Mouse (Mus musculus): ENCODE results near the gene Elf2. TPM values are rescaled to one million over a fixed set of nuclear protein-coding genes. Genes with fewer than 3 reads are reported as not detected.

Gene Elf2
- total RNA-seq, 2 experiments from 2014 or later, result 44.3 to 46.1 TPM

DNA sequence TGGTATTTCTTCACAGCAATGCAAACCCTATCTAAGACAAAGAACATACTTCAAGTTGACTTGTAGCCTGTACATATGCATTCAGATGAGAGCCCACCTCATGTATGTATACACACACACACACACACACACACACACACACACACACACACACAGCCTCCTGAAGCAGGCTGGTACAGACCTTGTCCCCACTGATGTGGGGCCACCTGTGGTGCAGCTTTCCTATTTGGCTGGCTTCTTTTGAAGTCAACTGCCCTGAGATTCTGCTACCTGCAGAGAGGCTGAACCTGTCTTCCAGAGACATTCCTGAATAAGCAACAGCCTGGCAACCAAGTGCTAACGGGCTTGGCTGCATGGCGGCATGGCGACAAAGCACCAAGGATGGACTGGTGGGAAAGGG, 130.0 kb downstream of the Elf2 start:
- no peak for DNase-seq

DNA sequence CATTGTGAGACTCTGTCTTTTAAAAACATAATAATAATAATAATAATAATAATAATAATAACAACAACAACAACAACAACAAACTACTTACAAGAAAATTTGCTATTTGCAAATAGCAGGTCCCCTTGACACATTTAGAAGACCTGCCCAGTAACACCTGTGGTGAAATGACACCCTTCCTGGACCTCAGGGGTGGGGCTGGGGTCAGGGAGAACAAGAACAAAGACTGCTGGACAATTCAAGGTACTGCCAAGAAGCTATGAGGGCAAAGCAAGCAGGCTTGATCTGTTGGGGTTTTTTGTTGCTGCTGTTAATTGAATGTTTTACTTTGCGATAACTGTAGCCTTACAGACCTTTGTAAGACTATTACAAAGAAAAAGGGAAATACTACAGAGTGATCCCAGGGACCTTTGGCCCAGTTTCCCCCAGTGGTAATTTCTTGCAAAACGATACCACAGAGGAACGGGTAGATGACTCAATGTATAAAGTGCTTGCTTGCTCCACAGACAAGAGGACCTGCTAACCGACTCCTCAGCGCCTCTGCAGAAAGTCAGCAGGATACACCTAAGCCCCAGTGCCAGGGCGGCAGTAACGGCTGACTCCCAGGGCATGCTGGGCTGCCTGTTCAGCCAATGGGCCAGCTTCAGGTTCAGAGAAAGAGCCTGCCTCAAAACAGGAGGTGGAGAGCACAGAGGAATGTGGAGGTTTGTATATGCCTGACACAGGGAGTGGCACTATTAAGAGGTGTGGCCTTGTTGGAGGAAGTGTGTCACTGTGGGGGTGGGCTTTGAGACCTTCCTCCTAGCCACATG, 130.8 kb downstream of the Elf2 start:
- DNase-seq, result no peak

DNA sequence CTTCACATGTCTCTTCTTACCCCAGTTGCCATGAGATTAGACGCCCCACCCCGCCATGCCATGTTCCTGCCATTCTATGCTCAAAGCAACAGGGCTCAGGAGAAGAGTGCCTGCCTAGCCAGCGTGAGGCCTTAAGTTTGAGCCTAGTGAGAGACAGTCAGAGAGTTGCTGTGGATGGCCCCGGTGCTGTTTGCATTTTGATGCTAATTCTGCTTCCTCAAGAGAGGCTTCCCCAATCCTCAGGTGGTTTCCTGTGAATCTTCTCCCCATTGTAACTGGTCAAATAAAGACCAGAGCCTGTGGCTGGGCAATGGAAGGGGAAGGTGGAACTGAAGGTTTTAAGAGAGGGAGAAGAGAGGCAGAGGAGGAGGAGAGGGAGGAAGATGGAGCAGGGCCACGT, 131.8 kb downstream of the Elf2 start:
- no peak for DNase-seq

DNA sequence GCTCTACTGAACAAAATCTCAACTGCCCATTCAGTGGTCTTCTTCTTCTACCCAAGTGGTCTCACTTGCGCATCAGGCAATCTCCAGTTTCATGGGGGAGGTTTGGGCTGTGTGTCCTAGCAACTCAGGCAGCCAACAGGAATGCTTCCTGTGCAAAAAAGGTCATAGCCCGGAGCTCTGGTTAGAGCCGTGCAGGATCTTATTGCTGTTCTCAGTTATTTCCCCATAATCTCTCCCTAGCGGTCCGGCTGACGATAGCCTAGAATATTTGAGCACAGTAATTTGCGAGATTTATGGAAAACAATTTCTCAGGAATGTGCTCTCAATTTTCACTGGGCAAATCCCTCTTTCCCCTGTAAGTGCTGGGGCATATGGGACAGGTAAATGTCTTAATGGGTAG, 133.9 kb downstream of the Elf2 start:
- DNase-seq, result no peak

DNA sequence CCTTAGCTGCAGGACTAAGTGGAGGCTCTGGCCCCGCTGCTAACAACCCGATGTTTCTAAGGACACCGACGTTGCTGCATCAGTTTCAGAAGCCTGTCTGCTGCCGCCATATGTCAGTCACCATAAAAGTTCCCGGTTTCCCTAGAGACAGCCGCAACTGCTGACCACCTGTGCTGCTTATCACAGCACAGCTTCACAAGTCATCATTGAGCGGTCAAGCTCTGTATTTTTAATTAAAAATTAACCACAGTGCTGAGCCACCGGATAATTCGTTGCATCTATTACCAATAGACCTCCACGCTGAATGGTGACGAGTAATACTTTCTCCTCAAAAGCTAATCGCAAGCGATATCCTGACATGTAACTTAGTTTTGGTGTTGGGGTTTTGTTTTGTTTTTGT, 135.6 kb downstream of the Elf2 start:
- no peak for DNase-seq

DNA sequence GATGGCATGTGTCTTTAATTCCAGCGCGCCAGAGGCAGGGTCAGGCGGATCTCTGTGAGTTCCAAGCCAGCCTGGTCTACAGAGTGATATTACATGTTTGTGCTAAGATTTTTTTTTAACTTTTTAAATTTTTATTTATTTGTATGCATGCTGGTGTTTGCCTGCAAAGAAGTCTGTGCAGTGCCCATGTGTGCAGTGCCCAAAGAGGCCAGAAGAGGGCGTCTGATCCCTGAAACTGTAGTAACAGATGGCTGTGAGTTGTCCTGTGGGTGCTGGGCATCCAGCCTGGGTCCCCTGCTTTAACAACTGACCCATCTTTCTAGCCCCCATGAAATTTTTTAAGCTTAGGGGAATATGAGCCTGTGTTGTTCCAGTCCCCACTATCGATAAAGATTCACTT, 136.0 kb downstream of the Elf2 start:
- DNase-seq, result no peak

DNA sequence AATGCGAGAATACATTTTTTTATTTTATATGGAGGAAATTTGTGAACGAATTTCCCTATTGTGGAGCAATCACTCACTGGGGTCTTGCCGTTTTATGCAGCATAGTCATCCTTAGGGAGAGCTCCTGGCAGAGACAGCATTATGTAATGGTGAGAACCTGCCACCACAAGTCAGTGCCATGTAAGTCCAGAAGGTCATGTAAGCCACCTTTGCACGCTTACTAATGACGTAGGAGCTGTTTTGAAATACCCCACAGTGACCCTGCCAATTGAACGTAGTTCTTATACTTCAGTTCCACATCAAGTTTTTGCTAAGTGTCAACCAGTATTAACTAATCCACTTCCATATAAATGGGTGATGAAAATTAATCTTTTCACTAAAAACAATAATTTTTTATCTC, 136.6 kb downstream of the Elf2 start:
- no peak for DNase-seq

Small RNA genes lying within 50 kb of the gene (microRNA-seq; reads per million reads assigned to microRNA genes)
- gene Gm24282 (ENCODE audit: borderline replicate concordance in 2 of 2), result 0 reads per million in 2 experiments

Other genes with a start within 250 kb of the Elf2 start
- 10 to 100 TPM; 23.0 to 29.3 TPM for gene Noct, start 116.2 kb downstream of the Elf2 start, total RNA-seq (2021)
- not detected for gene Mgarp, start 56.1 kb upstream of the Elf2 start, total RNA-seq (2021)
- 1,000 to 10,000 TPM; 1,156 to 1,193 TPM for gene Ndufc1, start 68.3 kb upstream of the Elf2 start, total RNA-seq (2021)
- 10 to 100 TPM; 39.6 to 48.4 TPM for gene Naa15, start 74.5 kb upstream of the Elf2 start, total RNA-seq (2021)
- gene Rab33b, start 143.3 kb upstream of the Elf2 start, total RNA-seq (2021), result 1 to 10 TPM; 7.3 to 8.3 TPM
- 100 to 1,000 TPM; 131 to 158 TPM for gene Setd7, start 220.2 kb upstream of the Elf2 start, total RNA-seq (2021)

All from gastrocnemius, postnatal 25 days (tissue).